ENCODE assay signal across 9 mouse cellular contexts in the genomic region with DNA sequence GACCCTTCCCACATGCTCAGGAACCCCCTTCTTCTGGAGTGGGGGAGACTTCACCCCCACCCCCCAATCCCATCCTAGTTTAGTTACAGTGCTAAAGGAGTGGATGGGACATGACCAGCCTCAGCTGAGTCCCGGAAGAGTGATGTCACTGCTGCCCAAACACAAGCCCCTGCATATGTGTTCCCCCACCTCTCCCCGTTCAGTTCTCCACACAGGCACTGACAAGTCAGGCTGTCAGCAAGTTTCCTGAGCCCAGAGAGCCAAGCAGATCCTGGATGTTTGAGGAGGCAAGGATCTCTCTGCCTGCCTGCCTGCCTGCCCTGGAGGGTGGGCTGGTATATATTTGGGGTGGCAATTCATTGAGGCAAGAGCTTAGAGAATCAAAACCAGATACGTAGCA. TPM values are rescaled to one million over a fixed set of nuclear protein-coding genes. Genes with fewer than 3 reads are reported as not detected.
A peak's percentile ranks its signal among the peaks of the same experiment; 100 is the strongest.
DNase-seq lines count a peak whose midpoint lies in the region; ATAC-seq and TF ChIP-seq lines count a peak whose summit lies in the region.
"Had no signal": no experiment of that assay in that cellular context is flagged by ENCODE, and none has a peak within 500 bp of the region (broad histone marks: within the 10 kb centered on the region; RNA-seq: fewer than 3 reads in every experiment).

No protein-coding gene starts in this region.

- peaks cover 22% of the 10 kb centered on the region for H3K36me3 ChIP-seq in lung, embryonic 16.5 days (ENCODE audit: control insufficient read depth, insufficient read depth, low read length)
- H3K36me3 ChIP-seq in limb, embryonic 10.5 days = peaks cover 98% of the 10 kb centered on the region
- peaks cover 15% of the 10 kb centered on the region for H3K36me3 ChIP-seq in neural tube, embryonic 15.5 days

- H3K4me2 ChIP-seq in lung, embryonic 16.5 days (ENCODE audit: low read depth, low read length) = no peak overlapping the region
- peak overlapping the region; percentile 68 for H3K4me2 ChIP-seq in neural tube, embryonic 15.5 days

- no peaks in the 10 kb centered on the region for H3K27me3 ChIP-seq in cerebellum, adult 2 months (ENCODE audit: control insufficient read depth, insufficient read depth, low read length)
- H3K27me3 ChIP-seq in lung, embryonic 16.5 days (ENCODE audit: control insufficient read depth, insufficient read depth, low read depth, low read length) = no peaks in the 10 kb centered on the region
- peaks cover 41% of the 10 kb centered on the region for H3K27me3 ChIP-seq in limb, embryonic 10.5 days (ENCODE audit: low read depth, poor library complexity, severe bottlenecking)
- H3K27me3 ChIP-seq in neural tube, embryonic 15.5 days (replicated peaks) = peaks cover 16% of the 10 kb centered on the region

- no peaks in the 10 kb centered on the region for H3K9me3 ChIP-seq in lung, embryonic 16.5 days (ENCODE audit: control insufficient read depth, low read length)
- H3K9me3 ChIP-seq in limb, embryonic 10.5 days (replicated peaks) = no peaks in the 10 kb centered on the region
- H3K9me3 ChIP-seq in neural tube, embryonic 15.5 days (replicated peaks) = no peaks in the 10 kb centered on the region

- TF ChIP-seq POLR2A in cerebellum, adult 2 months (IDR thresholded peaks at IDR 0.05; ENCODE audit: borderline replicate concordance, insufficient read depth, low read length) = no peak

- H3K27ac ChIP-seq in cerebellum, adult 2 months (ENCODE audit: insufficient read depth, low read length) = no peak overlapping the region
- no peak overlapping the region for H3K27ac ChIP-seq in lung, embryonic 16.5 days (ENCODE audit: low read length)
- H3K27ac ChIP-seq in limb, embryonic 10.5 days = peak overlapping the region; percentile 77; the same call in 1 of the 2 replicates
- peak overlapping the region; percentile 72 for H3K27ac ChIP-seq in neural tube, embryonic 15.5 days (replicated peaks)

- TF ChIP-seq CTCF in cerebellum, adult 2 months (IDR thresholded peaks at IDR 0.05; ENCODE audit: borderline replicate concordance, insufficient read depth, low read depth, low read length) = no peak

- no peak for DNase-seq in cerebellum, adult 2 months
- DNase-seq in cerebellum, adult 9-11 months = no peak
- no peak for DNase-seq in lung, postnatal 25 days (ENCODE audit: low spot score)
- peak; percentile 54 for DNase-seq in limb, embryonic 10.5 days (ENCODE audit: low spot score)
- DNase-seq in adrenal gland, adult 8-10 months = no peak
- no peak for DNase-seq in testis, postnatal 14 days (ENCODE audit: low spot score)
- DNase-seq: lung, adult 2 months had no signal

- H3K4me3 ChIP-seq in cerebellum, adult 2 months (replicated peaks; ENCODE audit: insufficient read depth, low read depth, low read length) = peak overlapping the region; percentile 40
- H3K4me3 ChIP-seq in lung, embryonic 16.5 days (ENCODE audit: low read length) = no peak overlapping the region
- 0 out of 2 replicates have a peak overlapping the region, but pooled peaks have one; percentile 29 for H3K4me3 ChIP-seq in limb, embryonic 10.5 days
- H3K4me3 ChIP-seq in neural tube, embryonic 15.5 days (replicated peaks) = peak overlapping the region; percentile 42

- peak; percentile 40; the same call in 1 of the 2 replicates for ATAC-seq in lung, embryonic 16.5 days (ENCODE audit: low read depth)
- ATAC-seq in neural tube, embryonic 15.5 days (ENCODE audit: low FRiP score) = peak; percentile 36

- H3K9ac ChIP-seq in lung, embryonic 16.5 days (ENCODE audit: low read length) = no peak overlapping the region
- H3K9ac ChIP-seq in neural tube, embryonic 15.5 days (replicated peaks) = peak overlapping the region; percentile 58; the same call in 1 of the 2 replicates

- H3K4me1 ChIP-seq in cerebellum, adult 2 months (ENCODE audit: control insufficient read depth, insufficient read depth, low read length) = peaks cover 7% of the 10 kb centered on the region
- peaks cover 22% of the 10 kb centered on the region for H3K4me1 ChIP-seq in lung, embryonic 16.5 days (replicated peaks; ENCODE audit: control insufficient read depth, insufficient read depth, low read length)
- H3K4me1 ChIP-seq in limb, embryonic 10.5 days = peaks cover 93% of the 10 kb centered on the region
- H3K4me1 ChIP-seq in neural tube, embryonic 15.5 days = peaks cover 43% of the 10 kb centered on the region

- WGBS in cerebellum, adult 2 months = 47% methylated on average over 3 of the region's 3 CpGs
- 30% methylated on average over 3 of the region's 3 CpGs for WGBS in lung, embryonic 16.5 days
- WGBS in limb, embryonic 10.5 days = 13% methylated on average over 3 of the region's 3 CpGs
- WGBS in neural tube, embryonic 15.5 days = 19% methylated on average over 3 of the region's 3 CpGs

RNA-seq across cellular contexts. Expression of a gene that starts 44.7 kb away (rescaled TPM):
- 24.1 and 32.5 TPM in 2 replicates for polyA plus RNA-seq in cerebellum, adult 2 months (2012; rRNA removed)
- 18.1 and 22.1 TPM in 2 replicates for polyA plus RNA-seq in lung, embryonic 16.5 days (2015; fragmentation: Nextera tagmentation; extraction: Ambion mirVana)
- polyA plus RNA-seq in limb, embryonic 10.5 days (2016; fragmentation: Nextera tagmentation; extraction: Ambion mirVana) = 18.9 and 21.6 TPM in 2 replicates
- polyA plus RNA-seq in neural tube, embryonic 15.5 days (2015; fragmentation: Nextera tagmentation; extraction: Ambion mirVana) = 3.3 and 4.4 TPM in 2 replicates
- 1 to 10 TPM; 1.2 to 3.3 (median 1.6) TPM for total RNA-seq in adrenal gland, adult 8-10 months (2022)

RNA-seq across cellular contexts. Expression of a gene that starts 45.2 kb away (rescaled TPM):
- 52.4 and 55.4 TPM in 2 replicates for polyA plus RNA-seq in cerebellum, adult 2 months (2012; rRNA removed)
- polyA plus RNA-seq in lung, embryonic 16.5 days (2015; fragmentation: Nextera tagmentation; extraction: Ambion mirVana) = 13.6 and 14.6 TPM in 2 replicates
- 23.2 and 27.2 TPM in 2 replicates for polyA plus RNA-seq in limb, embryonic 10.5 days (2016; fragmentation: Nextera tagmentation; extraction: Ambion mirVana)
- 30.3 and 31.9 TPM in 2 replicates for polyA plus RNA-seq in neural tube, embryonic 15.5 days (2015; fragmentation: Nextera tagmentation; extraction: Ambion mirVana)
- 10 to 100 TPM; 21.5 to 39.2 (median 31.0) TPM for total RNA-seq in adrenal gland, adult 8-10 months (2022)

Comparison
In these comparisons a context has a peak if more than half of its experiments do, and no peak if none do; other contexts are left out.
1. H3K27ac ChIP-seq: peak in limb, embryonic 10.5 days (single experiment) and neural tube, embryonic 15.5 days (single experiment); none in cerebellum, adult 2 months (single experiment) and lung, embryonic 16.5 days (single experiment).